Mouse (Mus musculus) T-helper 1 cell (primary cell): Measurements from ENCODE around the gene Asic5.

Source experiments
- in situ Hi-C: fragments of 300-600 bp; cut with MboI, MseI; formaldehyde crosslinking; loops from one replicate; pipeline ENCODE4 v1.15.1; 2025; ENCODE audit warnings: high pct_unique_total_duplicates

The Asic5 gene

DNA sequence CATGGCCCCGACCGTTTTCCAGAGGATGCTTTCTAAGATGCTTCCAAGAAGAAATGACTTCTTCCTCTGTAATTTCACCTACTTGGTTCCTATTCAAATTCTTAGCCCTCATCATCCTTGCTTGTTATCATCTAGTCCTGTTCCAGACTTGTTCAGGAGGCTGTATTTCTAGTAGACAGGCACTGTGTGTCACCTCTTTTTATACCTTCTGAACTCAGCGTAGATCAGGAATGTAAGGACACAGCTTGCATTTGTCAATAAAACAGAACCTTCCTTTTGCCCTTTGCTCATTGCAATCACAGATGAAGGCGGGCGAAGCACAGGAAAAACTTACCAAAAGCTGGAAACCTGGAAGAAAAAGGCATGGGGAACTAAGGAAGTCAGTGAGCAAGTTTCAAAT, at the start of gene Asic5:
Gene Asic5 (plus strand): TSS at position 301 of the 400 bp plus-strand sequence.
- in situ Hi-C loops, result no loop called here

- in situ Hi-C loops, result no loop called here
Observed at GRCm38 (mm10) chr3:81933348-81933747, 48.7 kb upstream of the Asic5 start.

GRCm38 (mm10) chr3:81938924-81939323, 43.2 kb upstream of the Asic5 start:
- in situ Hi-C loops, result no loop called here

- in situ Hi-C loops, result no loop called here
Observed at GRCm38 (mm10) chr3:81942341-81942740, 39.7 kb upstream of the Asic5 start.

DNA sequence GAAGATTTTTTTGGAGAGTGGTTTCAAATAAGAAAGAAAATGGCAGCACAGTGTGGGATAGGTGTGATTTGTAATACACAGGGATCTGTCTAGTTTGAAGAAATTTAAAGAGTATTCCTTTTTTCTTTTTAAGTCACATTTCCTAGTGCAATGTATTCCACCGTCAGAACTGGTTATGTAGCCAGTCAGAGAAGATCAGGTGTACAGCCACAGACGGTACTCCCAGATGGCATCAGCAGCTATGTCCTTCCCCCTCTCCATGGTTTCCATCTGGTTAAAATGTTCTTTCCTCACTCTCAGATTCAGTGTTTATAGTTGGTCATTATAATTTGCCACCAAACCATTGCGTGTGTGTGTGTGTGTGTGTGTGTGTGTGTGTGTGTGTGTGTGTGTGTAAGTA, 39.0 kb upstream of the Asic5 start:
- in situ Hi-C loops, result no loop called here

GRCm38 (mm10) chr3:81944851-81945393, 37.2 kb upstream of the Asic5 start:
- in situ Hi-C loops, result no loop called here

DNA sequence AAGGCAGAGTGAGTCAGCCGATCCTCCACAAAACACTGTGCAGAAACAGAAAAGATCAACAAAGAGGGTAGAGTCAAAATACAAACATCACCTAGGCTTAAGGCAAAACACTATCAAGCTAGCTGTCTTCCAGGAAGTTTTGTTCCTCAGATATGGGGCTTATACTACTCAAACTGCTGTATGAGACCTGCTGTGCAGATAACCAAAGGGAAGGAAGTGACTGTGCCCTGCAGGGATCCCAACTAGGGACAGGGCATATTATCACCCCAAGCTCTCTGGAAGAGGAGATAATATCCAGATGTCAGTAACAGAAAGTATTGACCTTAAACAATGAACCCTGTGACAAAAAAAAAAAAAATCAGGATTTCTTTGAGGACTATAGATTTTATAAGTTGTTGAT, 33.0 kb upstream of the Asic5 start:
- in situ Hi-C loops, result no loop called here

DNA sequence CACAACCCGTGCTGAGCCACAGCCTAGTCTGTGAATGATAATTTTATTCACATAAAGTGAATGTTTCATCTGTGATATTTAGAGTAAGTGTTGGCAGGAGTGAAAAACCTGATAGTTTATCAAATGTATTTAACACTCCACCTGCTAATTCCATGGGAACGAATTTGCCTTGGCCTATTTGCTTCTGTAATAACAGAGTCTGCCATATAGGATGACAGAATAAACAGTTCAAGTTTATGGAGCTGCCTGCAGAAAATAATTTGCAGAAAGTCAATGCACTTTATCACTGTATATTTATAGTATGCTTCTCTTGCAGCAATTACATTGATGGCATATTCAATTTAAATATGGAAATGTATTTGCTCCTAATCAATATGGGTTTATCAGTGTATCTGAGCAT, 30.3 kb upstream of the Asic5 start:
- in situ Hi-C loops, result no loop called here

DNA sequence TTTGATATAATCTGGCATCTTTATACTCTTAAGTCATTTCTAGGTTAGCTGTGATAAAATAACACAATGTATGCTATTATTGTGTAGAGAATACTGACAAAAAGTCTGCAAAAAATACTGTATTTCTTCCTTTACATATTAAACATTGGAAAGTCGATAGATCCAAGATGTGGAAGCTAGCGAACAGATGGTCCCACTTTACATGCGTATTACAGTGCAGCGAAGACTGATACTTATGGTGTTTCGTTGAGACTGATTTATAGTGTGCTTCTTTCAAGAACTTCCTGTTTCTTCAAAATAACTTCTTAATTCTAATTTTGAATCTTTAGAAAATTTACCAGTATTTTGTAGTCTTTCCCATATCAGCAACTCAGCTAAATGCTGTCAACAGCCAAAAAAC, 24.6 kb upstream of the Asic5 start:
- in situ Hi-C loops, result no loop called here

GRCm38 (mm10) chr3:81961336-81961735, 20.8 kb upstream of the Asic5 start:
- in situ Hi-C loops, result no loop called here

DNA sequence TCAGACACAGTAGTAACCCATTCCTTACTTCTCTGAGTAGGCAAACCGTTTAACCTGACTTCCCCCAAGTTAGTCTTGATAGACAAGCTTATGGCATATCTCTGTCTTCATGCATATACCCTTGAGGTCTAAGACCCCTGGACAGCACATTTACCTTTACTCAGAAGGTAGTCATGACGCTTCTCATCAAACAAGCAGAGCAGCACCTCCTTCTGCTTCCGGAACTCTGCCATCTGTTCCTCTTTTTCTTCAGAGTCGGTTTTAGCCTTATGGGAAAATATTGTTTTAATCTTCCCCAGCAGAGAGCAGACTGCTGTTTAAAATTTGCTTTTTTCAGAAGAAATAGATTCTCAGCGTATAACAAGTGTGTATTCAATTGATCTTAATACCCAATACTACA, 18.3 kb upstream of the Asic5 start:
- in situ Hi-C loops, result no loop called here

DNA sequence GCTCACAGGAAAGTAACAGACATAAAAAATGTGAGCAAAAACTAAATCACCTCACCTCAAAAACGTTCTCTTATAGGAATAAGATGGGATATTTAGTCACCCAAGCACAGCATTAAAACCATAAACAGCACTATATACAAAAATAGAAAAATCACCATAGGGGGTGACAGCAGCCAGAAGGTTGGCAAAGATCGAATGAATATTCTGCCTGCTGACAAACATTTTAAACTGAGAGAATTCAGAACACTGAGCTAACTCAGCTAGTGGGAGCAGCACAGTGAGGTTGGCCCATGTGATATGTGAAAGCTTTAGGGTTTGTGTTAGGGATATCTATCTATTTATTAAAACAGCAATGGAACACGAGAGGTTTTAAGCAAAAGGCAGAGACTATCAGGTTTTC, 17.5 kb upstream of the Asic5 start:
- in situ Hi-C loops, result no loop called here

DNA sequence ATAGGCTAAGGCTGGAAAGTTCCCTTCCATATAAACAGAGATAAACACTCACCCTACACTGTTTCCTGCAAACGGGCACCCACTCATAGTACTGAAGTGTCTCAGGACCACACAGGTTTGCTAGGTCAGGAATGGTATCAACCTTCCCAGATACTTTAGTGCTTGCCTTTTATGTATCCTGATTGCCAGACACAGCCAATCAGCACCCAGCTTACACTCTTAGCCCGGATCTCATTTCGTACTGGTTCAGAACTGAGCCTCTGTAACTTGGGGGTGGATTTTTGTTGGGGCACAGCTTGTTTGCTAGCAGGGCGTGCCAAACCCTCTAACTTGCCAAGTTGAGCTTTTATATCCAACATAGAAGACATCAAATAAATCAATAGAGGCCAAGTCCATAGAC, 6.5 kb upstream of the Asic5 start:
- in situ Hi-C loops, result no loop called here

DNA sequence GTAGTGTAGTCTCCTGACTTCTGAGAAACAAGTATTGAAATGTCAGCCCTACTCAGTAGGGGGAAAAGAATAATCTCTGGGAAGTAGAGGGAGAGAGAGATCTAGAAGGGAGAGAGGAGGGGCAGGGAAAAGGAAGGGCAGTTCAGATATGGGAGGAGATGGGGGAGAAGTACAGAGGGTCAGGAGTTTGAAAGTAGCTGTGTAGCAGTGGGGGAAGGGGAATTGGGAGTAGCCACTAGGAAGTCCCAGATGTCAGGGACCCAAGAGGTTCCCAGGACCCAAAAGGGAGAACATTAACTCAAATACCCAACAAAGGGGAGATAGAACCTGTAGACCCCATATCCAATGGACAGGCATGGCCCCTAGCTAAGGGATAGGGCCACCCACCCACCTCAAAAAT, 6.0 kb upstream of the Asic5 start, which contains the start of gene Tdo2:
Gene Tdo2 (minus strand): TSS at position 101 of the 400 bp plus-strand sequence.
- in situ Hi-C loops, result no loop called here

DNA sequence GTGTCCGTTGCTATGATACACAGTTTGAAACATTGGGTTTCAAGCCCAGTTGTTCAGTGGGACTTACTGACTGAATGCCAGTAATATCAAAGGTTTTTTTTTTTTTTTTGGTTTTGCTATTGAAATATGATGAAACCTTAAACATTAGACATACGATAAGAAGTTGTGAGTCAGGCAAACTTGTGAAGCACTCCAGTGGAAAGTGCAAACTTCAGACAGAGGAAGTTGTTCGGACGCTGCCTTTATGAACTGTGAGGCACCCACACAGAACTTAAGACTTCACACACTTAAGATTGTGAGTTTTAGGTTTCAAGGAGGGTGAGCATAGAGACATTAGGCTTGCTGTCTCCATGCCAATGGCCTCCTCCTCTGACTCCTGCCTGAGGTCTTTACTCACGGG, 514 bp upstream of the Asic5 start:
- in situ Hi-C loops, result no loop called here

DNA sequence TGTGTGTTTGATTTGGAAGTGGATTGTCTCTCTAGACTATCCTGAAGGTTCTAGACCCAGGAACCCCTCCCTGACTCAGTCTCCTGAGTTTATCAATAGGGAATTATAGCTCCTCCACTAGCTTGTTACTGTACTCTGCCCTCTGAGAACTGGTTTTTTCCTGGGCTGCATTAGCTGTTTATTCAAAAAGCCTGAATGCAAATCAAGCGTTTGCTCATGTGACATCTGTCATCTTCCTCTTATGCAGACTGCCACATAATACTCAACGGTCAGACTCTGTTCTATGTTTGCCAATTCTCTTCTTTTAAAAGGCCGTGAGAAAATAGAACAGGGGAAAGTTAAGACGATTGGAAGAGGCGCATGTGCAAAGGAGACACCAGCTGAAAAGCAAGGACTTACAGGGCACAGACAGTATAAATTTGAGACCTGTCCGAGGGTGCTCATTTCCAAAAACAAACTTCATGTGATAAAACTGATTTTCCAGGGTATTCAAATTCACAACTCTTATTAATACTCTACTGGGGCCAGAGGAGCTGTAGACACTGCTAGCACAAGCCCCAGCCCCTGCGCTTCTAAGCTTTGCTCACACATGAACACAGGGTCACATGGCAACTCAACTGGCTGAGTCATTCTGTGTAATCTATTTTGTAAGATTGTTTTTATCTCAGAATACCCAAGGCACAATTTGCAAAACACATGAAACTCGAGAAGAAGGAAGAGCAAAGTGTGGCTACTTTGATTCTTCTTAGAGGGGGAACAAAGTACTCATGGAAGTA, 1.2 kb downstream of the Asic5 start:
- in situ Hi-C loops, result no loop called here

DNA sequence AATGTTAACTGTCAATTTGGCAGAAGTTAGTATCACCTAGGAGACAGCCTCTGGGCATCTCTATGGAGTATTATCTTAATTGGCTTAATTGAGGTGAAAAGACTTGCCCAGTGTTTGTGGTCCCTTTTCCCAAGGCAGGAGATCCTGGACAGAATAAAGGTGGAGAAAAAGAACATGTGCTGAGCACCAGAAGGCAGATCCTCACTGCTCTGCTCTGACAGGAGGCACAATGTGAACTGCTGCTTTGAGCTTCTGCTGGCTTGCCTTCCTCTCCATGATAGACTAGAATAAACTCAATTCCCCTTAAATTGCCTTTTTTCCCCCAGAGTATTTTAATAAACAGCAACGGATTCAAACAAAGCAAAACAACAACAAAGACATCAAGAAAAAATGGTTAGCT, 3.0 kb downstream of the Asic5 start:
- in situ Hi-C loops, result no loop called here

GRCm38 (mm10) chr3:81986103-81986502, 4.0 kb downstream of the Asic5 start:
- in situ Hi-C loops, result no loop called here

- in situ Hi-C loops, result no loop called here
Observed at GRCm38 (mm10) chr3:81987628-81988027, 5.5 kb downstream of the Asic5 start.

DNA sequence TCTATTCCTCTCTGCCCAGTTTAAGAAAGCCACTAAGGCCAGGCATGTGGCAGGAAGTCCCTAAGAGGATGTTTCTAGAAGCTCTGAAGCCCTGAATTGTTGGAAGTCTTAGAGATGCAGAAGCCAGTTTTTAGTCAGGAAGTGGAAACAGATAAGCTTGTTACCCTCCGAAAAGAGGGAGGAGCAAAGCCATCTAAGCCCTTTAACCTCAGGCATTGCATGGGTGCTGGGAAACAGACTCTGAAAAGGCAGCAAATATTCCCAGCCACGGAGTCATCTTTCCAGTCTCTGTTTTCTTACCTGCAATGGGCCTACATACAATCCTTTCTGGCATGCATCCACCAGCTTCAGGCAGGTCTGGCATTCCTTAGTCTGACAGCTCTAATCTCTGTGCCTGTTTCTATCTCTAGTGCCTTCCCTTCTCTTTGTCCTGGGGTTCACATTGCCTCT, 7.6 kb downstream of the Asic5 start:
- in situ Hi-C loops, result no loop called here

GRCm38 (mm10) chr3:81990531-81990930, 8.4 kb downstream of the Asic5 start:
- in situ Hi-C loops, result no loop called here

DNA sequence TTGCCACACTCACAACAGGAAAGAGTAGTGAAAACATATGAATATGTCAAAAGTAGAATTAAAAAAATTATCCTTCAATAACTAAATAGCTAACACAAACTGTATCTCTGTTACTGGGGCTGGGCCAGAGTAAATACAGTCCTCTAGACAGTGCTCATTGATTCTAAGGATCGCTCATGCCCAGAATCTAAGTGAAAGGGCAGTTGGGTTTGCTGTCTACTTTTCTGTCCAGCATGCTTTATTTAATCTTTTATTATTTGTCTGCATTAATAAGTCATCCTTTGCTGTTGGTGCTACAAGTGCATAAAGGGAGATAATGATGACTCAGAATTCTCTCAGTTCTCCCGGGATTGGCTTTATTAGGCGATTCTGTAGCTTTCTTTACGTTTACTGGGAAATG, 13.3 kb downstream of the Asic5 start:
- in situ Hi-C loops, result no loop called here

DNA sequence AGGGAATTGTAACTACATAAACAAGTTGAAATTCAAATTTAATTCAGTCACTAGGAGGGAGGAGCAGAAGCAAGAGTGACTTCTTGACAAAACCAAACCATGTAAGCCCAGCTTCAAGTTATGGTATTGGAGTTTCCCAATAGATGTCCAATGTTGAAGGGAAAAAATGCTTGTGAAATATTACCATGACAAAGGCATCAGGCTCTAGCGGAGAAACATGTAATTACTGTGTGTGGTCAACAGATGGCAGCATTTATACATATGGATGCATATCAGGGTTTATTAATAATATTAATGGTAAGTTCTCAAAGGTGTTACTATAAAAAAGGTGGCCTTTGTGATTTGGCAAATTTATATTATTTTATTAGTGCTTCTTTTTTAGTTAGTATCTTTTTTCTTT, 13.9 kb downstream of the Asic5 start:
- in situ Hi-C loops, result no loop called here
